Mouse (Mus musculus): Measurements from ENCODE around the gene Ccl17.
"Not testable (repeated sequence)": the region's sequence is repeated elsewhere in the genome, so short reads cannot be mapped to it uniquely, and the experiment has no call there.

The Ccl17 gene

GRCm38 (mm10) chr8:94833901-94834405 lies 23.7 kb downstream of the Ccl17 start:
- not testable (repeated sequence) for DNase-seq

- DNase-seq = not testable (repeated sequence)
These were observed 25.5 kb downstream of the Ccl17 start for GRCm38 (mm10) chr8:94835751-94836150.

GRCm38 (mm10) chr8:94836456-94837240 lies 26.4 kb downstream of the Ccl17 start:
- DNase-seq = no peak

- peak; percentile 91 for DNase-seq
These were observed 27.7 kb downstream of the Ccl17 start, which contains the start of the genes Coq9 and Ciapin1 for GRCm38 (mm10) chr8:94837662-94838574. Coq9 (plus strand) TSS chr8:94838321. Ciapin1 (minus strand) TSS chr8:94838358.

- DNase-seq = peak; percentile 79
These were observed 28.3 kb downstream of the Ccl17 start for GRCm38 (mm10) chr8:94838600-94838999.

GRCm38 (mm10) chr8:94841183-94841582 lies 30.9 kb downstream of the Ccl17 start:
- DNase-seq = no peak

- no peak for DNase-seq
These were observed 39.8 kb downstream of the Ccl17 start for GRCm38 (mm10) chr8:94850049-94850448.

- not testable (repeated sequence) for DNase-seq
These were observed 44.5 kb downstream of the Ccl17 start for GRCm38 (mm10) chr8:94854761-94855160.

- DNase-seq = no peak
These were observed 46.7 kb downstream of the Ccl17 start for GRCm38 (mm10) chr8:94857011-94857345.

GRCm38 (mm10) chr8:94857346-94858173 lies 47.3 kb downstream of the Ccl17 start, which contains the start of gene Polr2c:
Polr2c (plus strand) TSS chr8:94857450.
- DNase-seq = peak; percentile 94

GRCm38 (mm10) chr8:94861352-94861910 lies 51.2 kb downstream of the Ccl17 start:
- DNase-seq = peak; percentile 52
